Mouse (Mus musculus): Measurements from ENCODE around the gene Fancd2os. TPM values are rescaled to one million over a fixed set of nuclear protein-coding genes. Genes with fewer than 3 reads are reported as not detected.

Fancd2os gene
- polyA plus RNA-seq, 1 experiment from 2014 or later: 0.15 TPM

DNA sequence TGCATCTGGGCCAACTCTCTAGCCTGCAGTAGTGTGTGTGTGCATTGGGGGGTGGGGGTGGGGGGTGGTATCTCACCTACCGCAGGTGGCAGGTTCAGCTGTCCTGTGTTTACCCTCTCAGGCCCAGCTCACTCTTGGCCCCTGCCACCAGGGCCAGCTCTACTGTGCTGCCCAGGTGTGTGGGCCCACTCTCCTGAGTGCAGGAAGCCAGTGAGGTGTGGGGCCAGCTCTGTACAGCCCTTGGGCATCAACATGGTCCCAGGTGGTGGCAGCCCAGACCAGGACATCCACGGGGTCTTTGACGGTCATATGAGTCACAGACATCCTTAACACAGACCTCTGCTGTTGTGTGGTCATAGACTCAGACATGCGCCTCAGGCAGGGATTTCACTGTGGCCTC, 32.3 kb upstream of the Fancd2os start:
- Histone ChIP-seq H3K9ac (ENCODE audit: low read length) (no peak overlapping the region), H3K27me3 (ENCODE audit: control insufficient read depth, insufficient read depth, low read depth, low read length) (no peaks in the 10 kb centered on the region), H3K9me3 (ENCODE audit: control insufficient read depth, low read length) (no peaks in the 10 kb centered on the region), H3K4me1 (replicated peaks; ENCODE audit: control insufficient read depth, insufficient read depth, low read length) (no peaks in the 10 kb centered on the region), H3K36me3 (ENCODE audit: control insufficient read depth, insufficient read depth, low read length) (peaks cover 28% of the 10 kb centered on the region), H3K27ac (ENCODE audit: low read length) (no peak overlapping the region), H3K4me2 (ENCODE audit: low read depth, low read length) (no peak overlapping the region), H3K4me3 (ENCODE audit: low read length) (no peak overlapping the region)
- WGBS: 82% methylated on average over 4 of the region's 4 CpGs
- no peak for ATAC-seq (ENCODE audit: low read depth)

DNA sequence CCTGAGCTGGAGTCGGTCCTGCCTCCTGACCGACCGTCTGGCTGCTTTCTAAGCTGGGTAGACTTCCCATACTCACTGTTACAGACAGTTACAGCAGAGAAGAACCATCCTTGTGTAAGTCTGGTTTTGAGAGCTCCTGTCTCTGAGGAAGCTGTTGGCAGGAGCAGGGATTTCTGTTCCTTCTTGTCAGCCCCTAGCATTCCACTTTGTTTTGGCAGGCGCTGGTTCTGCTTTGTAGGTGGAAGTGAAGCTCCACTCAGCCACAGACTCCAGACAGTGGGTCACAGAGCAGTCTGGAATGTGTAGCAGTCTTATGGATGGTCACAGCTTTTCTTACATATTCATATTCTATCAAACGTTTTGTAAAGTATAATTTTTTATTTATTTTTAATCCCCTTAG, 29.8 kb upstream of the Fancd2os start:
- no peak overlapping the region for H3K4me2 ChIP-seq (ENCODE audit: low read depth, low read length)
- H3K27ac ChIP-seq (ENCODE audit: low read length): no peak overlapping the region
- H3K27me3 ChIP-seq (ENCODE audit: control insufficient read depth, insufficient read depth, low read depth, low read length): no peaks in the 10 kb centered on the region
- H3K9me3 ChIP-seq (ENCODE audit: control insufficient read depth, low read length): no peaks in the 10 kb centered on the region
- no peak overlapping the region for H3K4me3 ChIP-seq (ENCODE audit: low read length)
- H3K36me3 ChIP-seq (ENCODE audit: control insufficient read depth, insufficient read depth, low read length): peaks cover 28% of the 10 kb centered on the region
- ATAC-seq (ENCODE audit: low read depth): no peak
- H3K4me1 ChIP-seq (replicated peaks; ENCODE audit: control insufficient read depth, insufficient read depth, low read length): peaks cover 3% of the 10 kb centered on the region
- H3K9ac ChIP-seq (ENCODE audit: low read length): no peak overlapping the region
- 71% methylated on average over 5 of the region's 5 CpGs for WGBS

DNA sequence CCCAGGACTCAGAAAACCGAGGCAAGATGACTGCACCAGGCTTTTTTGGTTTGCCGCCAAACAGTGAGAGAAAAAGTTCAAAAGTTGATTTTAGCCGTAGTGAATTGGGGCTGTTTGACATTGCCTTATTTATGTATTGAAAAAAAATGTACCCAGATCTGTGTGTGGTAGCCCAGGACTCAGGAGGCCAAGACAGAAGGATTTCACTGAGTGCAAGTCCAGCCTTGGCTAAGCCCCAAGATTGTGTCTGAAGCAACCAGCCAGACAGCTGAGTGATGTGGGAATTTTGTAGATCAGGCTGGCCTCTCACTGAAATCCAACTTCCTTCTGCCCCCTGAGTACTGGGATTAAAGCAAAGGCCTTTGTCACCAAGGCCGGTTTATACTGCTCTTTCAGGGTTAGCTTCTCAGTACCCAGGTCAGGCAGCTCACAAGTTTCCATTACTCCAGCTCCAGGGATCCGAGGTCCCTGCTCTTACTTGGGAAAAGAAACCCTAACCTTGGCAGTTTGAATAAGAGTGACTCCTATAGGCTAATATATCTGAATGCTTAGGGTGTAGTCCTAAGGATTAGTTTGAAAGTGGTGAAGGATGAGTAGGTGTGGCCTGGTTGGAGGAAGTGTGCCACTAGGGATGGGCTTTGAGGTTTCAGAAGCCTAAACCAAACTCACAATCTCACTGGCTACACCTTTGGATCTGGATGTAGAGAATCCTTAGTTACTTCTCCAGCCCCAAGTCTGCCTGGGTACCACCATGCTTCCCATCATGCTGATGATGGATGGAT, 24.7 kb upstream of the Fancd2os start:
- WGBS: 32% methylated on average over 5 of the region's 5 CpGs

DNA sequence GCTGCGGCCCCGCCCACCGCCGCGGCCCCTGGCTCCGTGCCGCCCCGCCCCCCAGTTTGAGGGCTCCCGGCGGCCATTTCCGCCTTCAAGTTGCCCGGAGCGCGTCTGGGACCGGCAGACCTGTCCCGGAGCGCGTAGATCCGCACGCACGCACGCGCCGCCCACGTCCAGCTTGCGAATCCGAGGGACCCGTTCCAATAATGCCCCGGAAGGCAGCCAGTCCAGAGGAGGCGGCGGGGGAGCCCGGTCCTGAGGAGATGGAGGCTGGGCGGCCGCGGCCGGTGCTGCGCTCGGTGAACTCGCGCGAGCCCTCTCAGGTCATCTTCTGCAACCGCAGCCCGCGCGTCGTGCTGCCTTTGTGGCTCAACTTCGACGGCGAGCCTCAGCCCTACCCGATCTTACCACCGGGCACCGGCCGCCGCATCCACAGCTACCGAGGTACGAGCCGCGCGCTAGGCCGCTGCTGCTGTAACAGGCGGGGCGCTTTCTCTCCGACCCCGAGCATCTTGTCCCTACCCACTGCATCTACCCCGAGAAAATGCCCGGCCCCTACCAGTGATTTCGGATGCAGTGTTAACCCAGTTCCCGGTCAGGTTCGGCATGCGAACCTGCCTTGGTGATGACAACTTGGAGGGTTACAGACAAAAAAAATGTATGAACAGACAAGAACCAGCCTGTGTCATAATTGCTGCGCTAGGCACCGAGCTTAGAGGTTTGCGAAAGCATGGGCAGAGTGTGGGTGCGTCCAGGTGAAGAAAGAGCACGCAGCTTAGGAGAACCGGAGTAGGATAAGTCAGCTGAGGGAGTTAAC, 23.6 kb upstream of the Fancd2os start, which contains the start of gene Vhl:
Gene Vhl, plus strand, starts transcription at position 19 of the 811 bp plus-strand sequence.
- Histone ChIP-seq H3K36me3 (ENCODE audit: control insufficient read depth, insufficient read depth, low read length) (peaks cover 5% of the 10 kb centered on the region), H3K27ac (ENCODE audit: low read length) (peak within 1 kb of the TSS; percentile 89), H3K9me3 (ENCODE audit: control insufficient read depth, low read length) (no peaks in the 10 kb centered on the region), H3K4me2 (ENCODE audit: low read depth, low read length) (peak within 1 kb of the TSS; percentile 94), H3K4me3 (ENCODE audit: low read length) (peak within 1 kb of the TSS; percentile 80), H3K27me3 (ENCODE audit: control insufficient read depth, insufficient read depth, low read depth, low read length) (no peaks in the 10 kb centered on the region), H3K9ac (ENCODE audit: low read length) (peak within 1 kb of the TSS; percentile 83), H3K4me1 (replicated peaks; ENCODE audit: control insufficient read depth, insufficient read depth, low read length) (peaks cover 13% of the 10 kb centered on the region)
- peak; percentile 93 for ATAC-seq (ENCODE audit: low read depth)
- WGBS: under 1% methylated on average over 64 of the region's 76 CpGs

More for the DNA sequence above, 24.7 kb upstream of the Fancd2os start:
- no peak overlapping the region for H3K27ac ChIP-seq (ENCODE audit: low read length)
- no peak for ATAC-seq (ENCODE audit: low read depth)
- peak overlapping the region; percentile 80 for H3K4me3 ChIP-seq (ENCODE audit: low read length)
- peak overlapping the region; percentile 94 for H3K4me2 ChIP-seq (ENCODE audit: low read depth, low read length)
- peaks cover 13% of the 10 kb centered on the region for H3K4me1 ChIP-seq (replicated peaks; ENCODE audit: control insufficient read depth, insufficient read depth, low read length)
- H3K36me3 ChIP-seq (ENCODE audit: control insufficient read depth, insufficient read depth, low read length): peaks cover 15% of the 10 kb centered on the region
- H3K9ac ChIP-seq (ENCODE audit: low read length): peak overlapping the region; percentile 83
- H3K27me3 ChIP-seq (ENCODE audit: control insufficient read depth, insufficient read depth, low read depth, low read length): no peaks in the 10 kb centered on the region
- H3K9me3 ChIP-seq (ENCODE audit: control insufficient read depth, low read length): no peaks in the 10 kb centered on the region

DNA sequence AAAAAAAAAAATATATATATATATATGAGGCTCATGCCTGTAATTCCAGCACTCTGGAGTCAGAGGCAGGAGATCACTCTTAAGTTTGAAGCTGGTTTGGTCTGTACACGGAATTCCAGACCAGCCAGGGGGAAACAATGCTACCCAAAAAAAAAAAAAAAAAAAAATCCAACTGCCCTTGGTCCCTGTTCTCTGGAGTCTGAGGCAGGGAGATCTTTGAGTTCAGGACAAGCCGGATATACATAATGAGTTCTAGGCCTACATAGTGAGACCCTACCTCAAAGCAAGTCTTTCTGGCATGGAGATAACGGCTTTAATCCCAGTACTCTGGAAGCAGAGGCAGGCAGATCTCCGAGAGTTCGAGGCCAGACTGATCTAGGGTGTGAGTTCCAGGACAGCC, 22.9 kb upstream of the Fancd2os start:
- H3K4me3 ChIP-seq (ENCODE audit: low read length): peak overlapping the region; percentile 80
- peak overlapping the region; percentile 32; the same call in 1 of the 2 replicates for H3K27ac ChIP-seq (ENCODE audit: low read length)
- H3K27me3 ChIP-seq (ENCODE audit: control insufficient read depth, insufficient read depth, low read depth, low read length): no peaks in the 10 kb centered on the region
- H3K4me1 ChIP-seq (replicated peaks; ENCODE audit: control insufficient read depth, insufficient read depth, low read length): peaks cover 13% of the 10 kb centered on the region
- H3K9me3 ChIP-seq (ENCODE audit: control insufficient read depth, low read length): no peaks in the 10 kb centered on the region
- WGBS: 62% methylated on average over 5 of the region's 5 CpGs
- no peak for ATAC-seq (ENCODE audit: low read depth)
- peaks cover 2% of the 10 kb centered on the region; the same call in 1 of the 2 replicates for H3K36me3 ChIP-seq (ENCODE audit: control insufficient read depth, insufficient read depth, low read length)
- H3K9ac ChIP-seq (ENCODE audit: low read length): peak overlapping the region; percentile 83
- H3K4me2 ChIP-seq (ENCODE audit: low read depth, low read length): peak overlapping the region; percentile 94

DNA sequence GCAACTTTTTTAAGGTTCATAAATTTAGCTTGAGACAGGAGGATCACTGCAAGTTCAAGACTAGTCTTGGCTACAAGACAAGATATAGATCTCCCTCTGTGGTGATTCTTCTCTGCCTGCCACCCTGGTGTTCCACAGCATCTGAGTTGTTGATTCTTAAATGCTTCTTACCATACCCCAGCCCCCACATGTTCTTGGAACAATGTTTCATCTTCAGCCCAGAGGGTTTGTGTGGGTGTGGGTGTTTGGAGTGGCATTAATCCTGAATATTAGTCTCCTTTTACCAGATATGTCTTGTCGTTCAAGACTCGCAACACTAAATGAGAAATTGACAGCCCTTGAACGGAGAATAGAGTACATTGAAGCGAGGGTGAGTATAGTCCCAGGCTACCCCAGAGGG, 15.0 kb upstream of the Fancd2os start:
- Histone ChIP-seq H3K27ac (ENCODE audit: low read length) (no peak overlapping the region), H3K9ac (ENCODE audit: low read length) (no peak overlapping the region), H3K4me2 (ENCODE audit: low read depth, low read length) (no peak overlapping the region), H3K36me3 (ENCODE audit: control insufficient read depth, insufficient read depth, low read length) (peaks cover 37% of the 10 kb centered on the region), H3K27me3 (ENCODE audit: control insufficient read depth, insufficient read depth, low read depth, low read length) (no peaks in the 10 kb centered on the region), H3K9me3 (ENCODE audit: control insufficient read depth, low read length) (no peaks in the 10 kb centered on the region), H3K4me3 (ENCODE audit: low read length) (no peak overlapping the region), H3K4me1 (replicated peaks; ENCODE audit: control insufficient read depth, insufficient read depth, low read length) (no peaks in the 10 kb centered on the region)
- 88% methylated on average over 4 of the region's 4 CpGs for WGBS
- ATAC-seq (ENCODE audit: low read depth): no peak

DNA sequence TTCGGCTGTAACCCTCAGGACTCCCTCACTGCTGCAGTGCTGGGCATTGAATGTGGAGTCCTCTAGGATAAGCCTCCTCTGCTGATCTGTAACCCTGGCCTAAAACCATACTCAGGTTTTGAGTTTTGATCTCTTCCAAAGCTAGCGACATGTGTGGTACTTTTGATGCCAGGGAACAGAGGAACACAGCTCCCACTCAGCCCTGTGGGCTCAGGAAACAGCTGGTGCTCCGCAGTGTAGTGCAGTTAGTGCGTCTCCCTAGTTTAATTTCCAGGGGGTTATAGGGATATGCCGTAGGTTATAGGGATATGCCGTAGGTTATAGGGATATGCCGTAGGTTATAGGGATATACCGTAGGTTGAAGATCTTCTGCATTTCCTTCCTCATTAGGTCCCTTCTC, 14.5 kb upstream of the Fancd2os start:
- 93% methylated on average over 8 of the region's 8 CpGs for WGBS
- no peak overlapping the region for H3K4me2 ChIP-seq (ENCODE audit: low read depth, low read length)
- no peak overlapping the region for H3K9ac ChIP-seq (ENCODE audit: low read length)
- H3K27ac ChIP-seq (ENCODE audit: low read length): no peak overlapping the region
- H3K4me3 ChIP-seq (ENCODE audit: low read length): no peak overlapping the region
- H3K9me3 ChIP-seq (ENCODE audit: control insufficient read depth, low read length): no peaks in the 10 kb centered on the region
- H3K27me3 ChIP-seq (ENCODE audit: control insufficient read depth, insufficient read depth, low read depth, low read length): no peaks in the 10 kb centered on the region
- no peaks in the 10 kb centered on the region for H3K4me1 ChIP-seq (replicated peaks; ENCODE audit: control insufficient read depth, insufficient read depth, low read length)
- peaks cover 37% of the 10 kb centered on the region for H3K36me3 ChIP-seq (ENCODE audit: control insufficient read depth, insufficient read depth, low read length)
- no peak for ATAC-seq (ENCODE audit: low read depth)

DNA sequence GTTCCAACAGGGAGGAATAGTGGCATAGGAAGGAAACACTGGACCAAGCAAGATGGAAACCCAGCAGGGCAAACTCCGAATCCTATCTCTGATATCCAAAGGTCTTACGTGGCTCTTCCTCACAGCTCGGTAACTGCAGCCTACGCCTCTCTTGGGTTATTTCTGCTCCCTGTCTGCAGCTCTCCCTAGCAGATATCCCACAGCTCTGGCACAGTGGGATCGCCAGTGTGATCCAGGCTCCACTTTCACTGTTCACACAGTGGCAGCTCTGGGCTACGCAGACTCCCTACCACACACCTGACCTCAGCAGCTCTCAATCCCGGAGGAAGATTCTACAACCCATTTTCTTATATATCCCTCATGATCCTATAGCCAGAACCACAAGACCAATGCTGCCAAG, 13.6 kb upstream of the Fancd2os start:
- H3K9me3 ChIP-seq (ENCODE audit: control insufficient read depth, low read length): no peaks in the 10 kb centered on the region
- H3K9ac ChIP-seq (ENCODE audit: low read length): no peak overlapping the region
- H3K4me2 ChIP-seq (ENCODE audit: low read depth, low read length): no peak overlapping the region
- H3K4me1 ChIP-seq (replicated peaks; ENCODE audit: control insufficient read depth, insufficient read depth, low read length): no peaks in the 10 kb centered on the region
- H3K4me3 ChIP-seq (ENCODE audit: low read length): no peak overlapping the region
- H3K36me3 ChIP-seq (ENCODE audit: control insufficient read depth, insufficient read depth, low read length): peaks cover 37% of the 10 kb centered on the region
- no peak for ATAC-seq (ENCODE audit: low read depth)
- H3K27me3 ChIP-seq (ENCODE audit: control insufficient read depth, insufficient read depth, low read depth, low read length): no peaks in the 10 kb centered on the region
- 95% methylated on average over 7 of the region's 7 CpGs for WGBS
- H3K27ac ChIP-seq (ENCODE audit: low read length): no peak overlapping the region

DNA sequence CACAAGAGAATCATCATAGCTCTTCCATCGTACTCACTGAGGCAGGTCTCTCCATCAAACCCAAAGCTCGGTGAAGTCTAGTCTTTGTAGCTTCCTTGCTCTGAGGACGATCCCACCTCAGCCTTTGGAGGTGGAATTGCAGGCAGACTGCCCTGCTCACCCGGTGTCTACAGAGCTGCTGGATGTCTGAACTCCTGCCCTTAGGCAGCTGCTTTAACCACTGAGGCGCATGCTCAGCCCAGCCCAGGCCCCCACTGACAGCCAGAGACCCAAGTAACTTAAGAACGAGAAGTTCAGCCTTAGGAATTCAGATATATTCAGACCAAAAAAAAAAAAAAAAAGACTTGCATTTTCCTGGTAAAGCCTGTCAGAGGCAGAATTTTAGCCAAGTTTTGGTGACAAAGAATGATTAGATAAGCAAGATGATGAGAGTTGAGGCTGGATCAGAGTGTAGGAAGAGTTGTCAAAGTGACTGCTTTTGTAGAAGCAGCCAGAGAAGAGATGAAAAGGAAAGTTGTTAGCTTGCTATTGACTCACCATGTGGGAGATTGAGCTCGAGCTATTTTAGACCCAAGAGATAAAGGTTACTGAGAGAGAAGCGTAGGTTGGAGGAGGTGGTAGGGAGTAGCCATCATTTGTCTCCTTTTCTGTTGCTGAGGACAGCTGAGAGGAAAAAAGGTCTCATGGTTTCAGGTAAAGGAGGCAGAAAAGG, 11.9 kb upstream of the Fancd2os start:
- WGBS: 79% methylated on average over 8 of the region's 8 CpGs

More for the DNA sequence above, 11.9 kb upstream of the Fancd2os start:
- Histone ChIP-seq H3K36me3 (ENCODE audit: control insufficient read depth, insufficient read depth, low read length) (peaks cover 32% of the 10 kb centered on the region), H3K9me3 (ENCODE audit: control insufficient read depth, low read length) (no peaks in the 10 kb centered on the region), H3K27ac (ENCODE audit: low read length) (no peak overlapping the region), H3K4me2 (ENCODE audit: low read depth, low read length) (no peak overlapping the region), H3K4me1 (replicated peaks; ENCODE audit: control insufficient read depth, insufficient read depth, low read length) (no peaks in the 10 kb centered on the region), H3K9ac (ENCODE audit: low read length) (no peak overlapping the region), H3K27me3 (ENCODE audit: control insufficient read depth, insufficient read depth, low read depth, low read length) (no peaks in the 10 kb centered on the region), H3K4me3 (ENCODE audit: low read length) (no peak overlapping the region)
- ATAC-seq (ENCODE audit: low read depth): no peak

Data from lung, embryonic 16.5 days (tissue).